Mouse (Mus musculus) ovary, adult 2 months (tissue): ENCODE data around the gene Dnajc3. TPM values are rescaled to one million over a fixed set of nuclear protein-coding genes. Genes with fewer than 3 reads are reported as not detected.

ENCODE experiments used
- polyA plus RNA-seq: library from polyadenylated mRNA; depleted of rRNA; stranded (reverse); fragments of >200 nt; gene quantifications from 2 replicates; pipeline ENCODE4 v1.2.3, GENCODE M21; 2012; rRNA removed

Dnajc3 gene
- 16.0 and 24.5 TPM in 2 replicates for polyA plus RNA-seq

DNA sequence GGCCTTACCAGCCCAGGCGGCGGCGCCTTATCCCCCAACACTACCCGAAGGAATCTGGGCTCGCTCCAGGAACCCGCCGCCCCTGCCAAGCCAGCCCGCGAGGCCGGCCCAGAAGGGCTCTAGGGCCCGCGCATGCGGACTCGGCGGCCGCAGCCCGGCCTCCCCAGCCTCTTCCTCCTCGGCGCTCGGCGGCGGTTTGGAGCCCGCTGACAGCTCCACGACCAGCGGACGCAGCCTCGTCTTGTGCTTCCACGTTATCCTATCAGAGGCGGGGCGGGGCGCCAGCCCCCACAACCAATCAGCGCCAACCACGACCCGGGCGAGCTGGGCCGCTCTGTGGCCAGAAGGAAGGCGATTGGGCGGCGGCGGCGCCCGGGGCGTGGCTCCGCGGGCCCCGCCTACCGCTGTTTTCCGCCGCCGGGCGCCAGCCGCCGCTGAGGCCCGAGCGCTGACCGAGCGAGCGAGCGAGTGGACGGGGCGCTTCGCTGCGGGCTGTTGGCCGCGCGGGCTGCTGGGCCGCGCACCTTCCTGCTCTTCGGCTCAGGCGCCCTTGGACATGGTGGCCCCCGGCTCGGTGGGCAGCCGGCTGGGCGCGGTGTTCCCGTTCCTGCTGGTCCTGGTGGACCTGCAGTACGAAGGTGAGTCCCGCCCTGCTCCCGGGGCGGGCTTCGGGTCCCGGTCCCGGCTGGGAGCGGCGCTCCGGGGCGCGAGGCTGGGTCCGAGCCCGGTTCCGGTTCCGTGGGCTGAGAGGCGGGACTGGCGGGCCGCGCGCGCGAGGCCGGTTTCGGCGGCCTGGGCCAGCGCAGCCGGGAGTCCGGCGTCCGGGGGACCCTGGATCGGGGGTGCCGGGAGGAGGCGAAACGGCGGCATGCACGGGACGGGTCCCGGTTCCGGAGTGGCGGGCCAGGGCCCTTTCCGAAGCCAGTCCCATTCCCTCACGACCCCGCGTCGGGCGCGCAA lies at the start of gene Dnajc3:
TSS of gene Dnajc3 (plus strand) at position 444 of the 960 bp plus-strand sequence.

DNA sequence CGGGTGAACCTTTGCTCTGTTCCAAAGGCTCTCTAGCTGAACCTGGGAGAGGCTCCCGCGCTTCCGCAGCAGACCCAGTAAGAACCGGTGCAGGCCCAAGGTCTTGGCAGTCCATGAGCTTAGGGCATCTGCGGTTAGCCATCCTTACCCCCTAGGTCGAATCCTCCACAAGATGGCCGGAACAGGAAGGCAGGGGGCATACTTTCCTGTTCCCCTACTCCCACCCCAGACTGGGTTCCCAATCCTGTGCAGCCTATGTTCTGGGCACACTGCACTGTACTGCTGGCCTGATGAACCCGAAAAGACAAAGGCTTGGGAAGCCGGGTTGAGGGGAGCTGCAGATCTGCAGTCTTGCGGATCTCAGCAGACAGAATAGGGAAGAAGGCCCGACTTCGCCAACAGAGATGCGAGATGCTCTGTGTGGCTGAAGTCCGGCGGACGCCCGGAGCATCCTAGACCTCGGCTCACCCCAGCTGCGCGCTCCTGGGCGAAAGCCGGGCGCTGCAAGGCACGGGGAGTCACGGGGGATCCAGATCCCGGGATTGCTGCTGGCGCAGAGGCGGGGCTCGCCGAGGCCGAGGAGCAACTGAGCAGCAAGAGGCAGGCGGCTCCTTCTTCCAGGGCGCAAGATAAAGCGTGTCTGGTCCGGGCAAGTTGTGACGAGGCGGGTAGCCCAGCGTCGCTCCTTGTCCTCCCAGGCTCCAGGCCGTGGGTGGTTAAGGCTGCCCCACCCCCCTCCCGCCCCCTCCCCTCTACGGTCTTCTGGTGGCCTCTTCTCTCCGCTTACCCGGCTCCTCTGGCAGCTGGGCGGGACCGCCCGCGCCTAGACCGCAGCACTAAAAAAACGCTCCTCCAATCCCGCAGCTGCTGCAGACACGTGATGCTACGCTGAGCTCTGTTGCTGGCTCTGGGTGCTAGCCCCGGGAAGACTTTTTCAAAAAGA lies 12.8 kb upstream of the Dnajc3 start, which contains the start of gene Dzip1:
TSS of gene Dzip1 (minus strand) at position 788 of the 943 bp plus-strand sequence.

Other genes with a start within 250 kb of the Dnajc3 start
- gene Abcc4, start 231.8 kb upstream of the Dnajc3 start, polyA plus RNA-seq: 5.5 and 9.4 TPM in 2 replicates
- 15.3 and 15.5 TPM in 2 replicates for gene Cldn10, start 150.1 kb upstream of the Dnajc3 start, polyA plus RNA-seq
- 26.2 and 28.0 TPM in 2 replicates for gene Dzip1, start 12.5 kb upstream of the Dnajc3 start, polyA plus RNA-seq
- 4.3 and 9.9 TPM in 2 replicates for gene Uggt2, start 161.5 kb downstream of the Dnajc3 start, polyA plus RNA-seq
- gene Hs6st3, start 200.4 kb downstream of the Dnajc3 start, polyA plus RNA-seq: 0.24 TPM in 1 of 2 replicates, not detected in the other